Mouse (Mus musculus) liver, postnatal 0 days (tissue): ENCODE results near the gene Kif23.

ENCODE experiments used
- CTCF ChIP-seq: sonication (generic); IDR thresholded peaks from 2 replicates; pipeline ENCODE4 v1.5.1; 2016; ENCODE audit warnings: antibody characterized with exemption, low read depth
- EP300 ChIP-seq: IDR thresholded peaks from 2 replicates; pipeline ENCODE4 v1.6.1; 2016; ENCODE audit warnings: antibody characterized with exemption, low read depth, mild to moderate bottlenecking

DNA sequence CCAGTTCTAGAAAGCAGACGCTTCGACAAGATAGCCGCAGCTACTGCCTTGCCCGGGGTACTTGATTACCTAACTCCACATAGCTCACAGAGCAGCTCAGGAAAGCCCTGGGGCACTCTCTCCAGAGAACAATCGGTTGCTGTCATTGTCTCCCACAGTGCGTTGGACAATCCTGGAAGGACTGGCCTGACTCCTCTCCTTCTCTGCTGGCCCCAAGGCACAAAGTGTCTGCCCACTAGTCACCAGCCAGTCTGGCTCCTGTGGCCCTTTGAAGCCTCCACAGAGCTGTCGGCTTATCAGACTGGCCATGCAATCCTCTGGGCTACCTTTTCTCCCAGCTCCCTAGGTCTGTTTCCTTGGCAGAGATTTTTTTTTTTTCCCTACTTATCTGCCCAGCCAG lies 5.7 kb upstream of the Kif23 start:
- TF ChIP-seq CTCF (no peak), EP300 (no peak)
